9 mouse cellular contexts compared by ENCODE assay signal in the genomic region with DNA sequence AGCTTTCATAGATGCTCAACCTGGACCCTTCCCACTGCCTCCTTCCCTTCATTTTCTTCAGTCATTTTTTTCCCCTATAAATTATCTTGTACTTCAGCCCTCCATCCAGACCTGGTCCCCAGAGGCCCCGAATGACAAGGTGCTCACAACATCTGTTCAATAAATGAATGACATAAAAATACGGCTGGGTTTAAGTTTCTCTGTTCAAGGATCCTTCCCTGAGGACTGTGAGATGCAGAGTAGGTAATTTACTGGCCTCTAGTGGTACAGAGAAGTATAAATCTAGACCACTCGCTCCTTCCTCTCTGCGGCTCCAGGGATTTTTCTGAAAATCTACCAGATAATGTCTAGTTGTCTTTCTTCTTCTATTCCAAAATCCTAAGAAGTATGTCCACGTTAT. TPM values are rescaled to one million over a fixed set of nuclear protein-coding genes. Genes with fewer than 3 reads are reported as not detected.
DNase-seq lines count a peak whose midpoint lies in the region; ATAC-seq and TF ChIP-seq lines count a peak whose summit lies in the region.
"Had no signal": no experiment of that assay in that cellular context is flagged by ENCODE, and none has a peak within 500 bp of the region (broad histone marks: within the 10 kb centered on the region; RNA-seq: fewer than 3 reads in every experiment).

No protein-coding gene starts in this region.

- peaks cover 11% of the 10 kb centered on the region for H3K4me1 ChIP-seq in forebrain, embryonic 11.5 days (replicated peaks; ENCODE audit: control insufficient read depth, insufficient read depth, low read length)
- H3K4me1 ChIP-seq in forebrain, embryonic 10.5 days, result peaks cover 66% of the 10 kb centered on the region
- H3K4me1 ChIP-seq in liver, adult 2 months (ENCODE audit: control insufficient read depth, insufficient read depth, low read length), result peaks cover 28% of the 10 kb centered on the region
- peaks cover 12% of the 10 kb centered on the region; the same call in 1 of the 2 replicates for H3K4me1 ChIP-seq in liver, embryonic 11.5 days (replicated peaks; ENCODE audit: control insufficient read depth, insufficient read depth, low read length)
- H3K4me1 ChIP-seq in forebrain, embryonic 12.5 days, result peaks cover 43% of the 10 kb centered on the region
- H3K4me1 ChIP-seq in midbrain, embryonic 15.5 days, result peaks cover 17% of the 10 kb centered on the region

- WGBS in forebrain, embryonic 11.5 days, result 66% methylated on average over 5 of the region's 5 CpGs
- WGBS in forebrain, embryonic 10.5 days, result 79% methylated on average over 5 of the region's 5 CpGs
- 58% methylated on average over 5 of the region's 5 CpGs for WGBS in liver, adult 2 months
- whole genome bisulfite sequencing in liver, embryonic 11.5 days, result 66% methylated on average over 5 of the region's 5 CpGs
- 65% methylated on average over 5 of the region's 5 CpGs for WGBS in forebrain, embryonic 12.5 days
- 42% methylated on average over 5 of the region's 5 CpGs for WGBS in midbrain, embryonic 15.5 days

- peak; percentile 39; the same call in 1 of the 2 replicates for ATAC-seq in forebrain, embryonic 11.5 days (replicated peaks; ENCODE audit: low FRiP score)
- ATAC-seq in liver, embryonic 11.5 days (replicated peaks; ENCODE audit: low FRiP score), result no peak
- peak; percentile 54; the same call in 1 of the 2 replicates for ATAC-seq in forebrain, embryonic 12.5 days (ENCODE audit: low FRiP score)
- peak; percentile 62; the same call in 1 of the 2 replicates for ATAC-seq in midbrain, embryonic 15.5 days (replicated peaks)

- H3K9me3 ChIP-seq in forebrain, embryonic 11.5 days (ENCODE audit: control insufficient read depth, low read length), result no peaks in the 10 kb centered on the region
- H3K9me3 ChIP-seq in forebrain, embryonic 10.5 days, result no peaks in the 10 kb centered on the region
- no peaks in the 10 kb centered on the region for H3K9me3 ChIP-seq in liver, embryonic 11.5 days (ENCODE audit: control insufficient read depth, low read length)
- no peaks in the 10 kb centered on the region for H3K9me3 ChIP-seq in forebrain, embryonic 12.5 days
- H3K9me3 ChIP-seq in midbrain, embryonic 15.5 days, result no peaks in the 10 kb centered on the region
- H3K9me3 ChIP-seq: stomach, embryonic 15.5 days had no signal

- no peak for TF ChIP-seq POLR2A in liver, adult 2 months (IDR thresholded peaks at IDR 0.05; ENCODE audit: extremely low read depth, insufficient read depth, low read length)

- H3K27me3 ChIP-seq in forebrain, embryonic 11.5 days (ENCODE audit: control insufficient read depth, insufficient read depth, low read length), result no peaks in the 10 kb centered on the region
- no peaks in the 10 kb centered on the region for H3K27me3 ChIP-seq in forebrain, embryonic 10.5 days (ENCODE audit: poor library complexity, severe bottlenecking)
- H3K27me3 ChIP-seq in liver, adult 2 months (ENCODE audit: control insufficient read depth, insufficient read depth, low read length), result no peaks in the 10 kb centered on the region
- no peaks in the 10 kb centered on the region for H3K27me3 ChIP-seq in liver, embryonic 11.5 days (replicated peaks; ENCODE audit: control insufficient read depth, insufficient read depth, low read length)
- H3K27me3 ChIP-seq in forebrain, embryonic 12.5 days, result no peaks in the 10 kb centered on the region
- no peaks in the 10 kb centered on the region for H3K27me3 ChIP-seq in midbrain, embryonic 15.5 days (replicated peaks)
- H3K27me3 ChIP-seq: stomach, embryonic 15.5 days had no signal

- H3K4me2 ChIP-seq in forebrain, embryonic 11.5 days (ENCODE audit: low read depth, low read length, severe bottlenecking), result no peak overlapping the region
- no peak overlapping the region for H3K4me2 ChIP-seq in liver, embryonic 11.5 days
- no peak overlapping the region for H3K4me2 ChIP-seq in forebrain, embryonic 12.5 days
- H3K4me2 ChIP-seq in midbrain, embryonic 15.5 days, result no peak overlapping the region
- H3K4me2 ChIP-seq: stomach, embryonic 15.5 days had no signal

- H3K36me3 ChIP-seq in forebrain, embryonic 11.5 days (ENCODE audit: control insufficient read depth, insufficient read depth, low read length), result no peaks in the 10 kb centered on the region
- peaks cover 4% of the 10 kb centered on the region; the same call in 1 of the 2 replicates for H3K36me3 ChIP-seq in forebrain, embryonic 10.5 days (replicated peaks)
- H3K36me3 ChIP-seq in liver, adult 2 months (ENCODE audit: control insufficient read depth, insufficient read depth, low read length), result no peaks in the 10 kb centered on the region
- H3K36me3 ChIP-seq in liver, embryonic 11.5 days (ENCODE audit: control insufficient read depth, insufficient read depth, low read length), result no peaks in the 10 kb centered on the region
- no peaks in the 10 kb centered on the region for H3K36me3 ChIP-seq in forebrain, embryonic 12.5 days (replicated peaks)
- no peaks in the 10 kb centered on the region for H3K36me3 ChIP-seq in midbrain, embryonic 15.5 days (replicated peaks)
- H3K36me3 ChIP-seq: stomach, embryonic 15.5 days had no signal

- H3K4me3 ChIP-seq in forebrain, embryonic 11.5 days (ENCODE audit: low read depth, low read length), result no peak overlapping the region
- no peak overlapping the region for H3K4me3 ChIP-seq in forebrain, embryonic 10.5 days
- H3K4me3 ChIP-seq in liver, adult 2 months (ENCODE audit: insufficient read depth, low read depth, low read length), result no peak overlapping the region
- H3K4me3 ChIP-seq in liver, embryonic 11.5 days (ENCODE audit: low read depth, low read length), result no peak overlapping the region
- no peak overlapping the region for H3K4me3 ChIP-seq in forebrain, embryonic 12.5 days (replicated peaks)
- no peak overlapping the region for H3K4me3 ChIP-seq in midbrain, embryonic 15.5 days
- H3K4me3 ChIP-seq: stomach, embryonic 15.5 days had no signal

- DNase-seq in forebrain, embryonic 11.5 days (ENCODE audit: low spot score), result no peak
- DNase-seq in forebrain, embryonic 10.5 days (ENCODE audit: extremely low spot score, low spot score), result no peak
- DNase-seq in liver, adult 2 months (ENCODE audit: extremely low read depth, low read depth, low spot score), result no peak
- no peak for DNase-seq in liver, embryonic 11.5 days (ENCODE audit: low spot score)
- no peak for DNase-seq in natural killer cell, adult 2 months (ENCODE audit: low spot score in 2 of 2)
- DNase-seq in spleen, postnatal 14 days (ENCODE audit: low spot score in 2 of 2), result no peak

- TF ChIP-seq CTCF in liver, adult 2 months (IDR thresholded peaks at IDR 0.05; ENCODE audit: low read depth, low read length), result peak; percentile 67

- H3K27ac ChIP-seq in forebrain, embryonic 11.5 days (ENCODE audit: low read depth, low read length), result no peak overlapping the region
- H3K27ac ChIP-seq in forebrain, embryonic 10.5 days, result no peak overlapping the region
- H3K27ac ChIP-seq in liver, adult 2 months (replicated peaks; ENCODE audit: insufficient read depth, low read depth, low read length), result no peak overlapping the region
- no peak overlapping the region for H3K27ac ChIP-seq in liver, embryonic 11.5 days (ENCODE audit: low read depth, low read length)
- H3K27ac ChIP-seq in forebrain, embryonic 12.5 days, result no peak overlapping the region
- H3K27ac ChIP-seq in midbrain, embryonic 15.5 days, result no peak overlapping the region
- H3K27ac ChIP-seq: stomach, embryonic 15.5 days had no signal

- H3K79me2 ChIP-seq in liver, adult 2 months (ENCODE audit: control insufficient read depth, insufficient read depth, low read length), result peaks cover 17% of the 10 kb centered on the region; the same call in 1 of the 2 replicates

- H3K9ac ChIP-seq in forebrain, embryonic 11.5 days (ENCODE audit: low read length), result no peak overlapping the region
- no peak overlapping the region for H3K9ac ChIP-seq in liver, adult 2 months (ENCODE audit: low read depth, low read length)
- no peak overlapping the region for H3K9ac ChIP-seq in liver, embryonic 11.5 days (ENCODE audit: low read depth, low read length)
- H3K9ac ChIP-seq in forebrain, embryonic 12.5 days, result no peak overlapping the region
- no peak overlapping the region for H3K9ac ChIP-seq in midbrain, embryonic 15.5 days
- H3K9ac ChIP-seq: stomach, embryonic 15.5 days had no signal

RNA-seq across cellular contexts. Expression of a gene that starts 26.5 kb away (rescaled TPM):
- polyA plus RNA-seq in forebrain, embryonic 11.5 days (2014; fragmentation: Nextera tagmentation; extraction: Ambion mirVana), result 42.9 and 44.7 TPM in 2 replicates
- polyA plus RNA-seq in forebrain, embryonic 10.5 days (2016; fragmentation: Nextera tagmentation; extraction: Ambion mirVana), result 34.9 and 38.1 TPM in 2 replicates
- 16.3 and 18.7 TPM in 2 replicates for total RNA-seq in liver, adult 2 months (2014; rRNA removed)
- 33.3 and 54.3 TPM in 2 replicates for polyA plus RNA-seq in liver, adult 2 months (2012; rRNA removed)
- 16.1 and 17.7 TPM in 2 replicates for polyA plus RNA-seq in liver, embryonic 11.5 days (2014; fragmentation: Nextera tagmentation; extraction: Ambion mirVana)
- polyA plus RNA-seq in forebrain, embryonic 12.5 days (2016; fragmentation: Nextera tagmentation; extraction: Ambion mirVana), result 43.6 and 48.2 TPM in 2 replicates
- 14.3 and 15.4 TPM in 2 replicates for polyA plus RNA-seq in midbrain, embryonic 15.5 days (2015; fragmentation: Nextera tagmentation; extraction: Ambion mirVana)
